Mouse (Mus musculus): Measurements from ENCODE around the gene Neurog2.

Gene Neurog2

DNA sequence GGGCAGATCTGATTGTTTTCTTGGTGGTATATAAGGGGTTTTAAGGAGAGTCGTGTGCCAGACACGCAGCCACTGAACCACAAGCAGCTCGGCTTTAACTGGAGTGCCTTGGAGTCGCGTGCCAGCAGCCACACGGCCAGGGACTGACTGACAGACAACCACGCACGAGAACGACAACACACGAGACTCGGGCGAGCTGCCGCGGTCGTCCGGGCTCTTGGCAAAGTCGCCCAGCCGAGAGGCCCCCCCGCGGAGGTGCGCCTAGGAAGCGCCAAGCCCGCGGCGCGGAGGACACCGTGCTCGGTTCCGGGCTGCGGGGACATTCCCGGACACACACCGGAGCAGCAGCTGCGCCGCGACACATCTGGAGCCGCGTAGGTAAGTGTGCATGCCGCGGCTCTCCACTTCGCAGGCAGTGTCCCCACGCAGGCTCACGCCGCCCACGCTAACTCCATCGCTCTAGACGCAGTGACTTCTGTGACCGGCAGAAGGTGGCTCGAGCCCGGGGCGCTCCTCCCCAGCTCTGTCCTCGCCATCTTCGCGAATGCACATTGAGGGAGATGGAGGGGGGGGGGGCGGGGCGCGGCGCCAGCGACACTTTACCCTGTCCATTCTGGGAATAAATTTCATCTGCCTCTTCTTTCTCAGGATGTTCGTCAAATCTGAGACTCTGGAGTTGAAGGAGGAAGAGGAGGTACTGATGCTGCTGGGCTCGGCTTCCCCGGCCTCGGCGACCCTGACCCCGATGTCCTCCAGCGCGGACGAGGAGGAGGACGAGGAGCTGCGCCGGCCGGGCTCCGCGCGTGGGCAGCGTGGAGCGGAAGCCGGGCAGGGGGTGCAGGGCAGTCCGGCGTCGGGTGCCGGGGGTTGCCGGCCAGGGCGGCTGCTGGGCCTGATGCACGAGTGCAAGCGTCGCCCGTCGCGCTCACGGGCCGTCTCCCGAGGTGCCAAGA, at the start of gene Neurog2:
Neurog2 (plus strand) TSS at position 56 of the 953 bp plus-strand sequence.
- peak; percentile 52 to 60 for DNase-seq

DNA sequence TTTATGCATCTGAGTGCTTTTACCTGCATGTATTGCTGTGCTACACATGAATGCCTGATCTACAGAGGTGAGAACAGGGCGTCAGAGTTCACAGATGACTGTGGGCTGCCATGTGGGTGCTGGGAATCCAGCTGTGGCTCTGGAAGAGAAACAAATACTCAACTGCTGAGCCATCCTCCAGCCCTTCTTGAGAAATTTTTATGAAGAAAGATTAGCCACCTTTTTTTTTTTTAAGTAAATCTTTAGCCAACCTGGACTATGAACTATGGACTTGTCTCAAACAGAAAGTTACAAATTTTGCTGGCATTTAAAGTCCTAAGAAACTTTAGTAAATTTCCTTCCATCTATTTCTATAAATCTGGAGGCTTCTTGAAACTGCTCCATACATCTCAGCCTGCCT, 35.8 kb upstream of the Neurog2 start:
- DNase-seq: no peak

GRCm38 (mm10) chr3:127608109-127608508, 24.8 kb upstream of the Neurog2 start:
- peak; percentile 11 to 18 for DNase-seq

DNA sequence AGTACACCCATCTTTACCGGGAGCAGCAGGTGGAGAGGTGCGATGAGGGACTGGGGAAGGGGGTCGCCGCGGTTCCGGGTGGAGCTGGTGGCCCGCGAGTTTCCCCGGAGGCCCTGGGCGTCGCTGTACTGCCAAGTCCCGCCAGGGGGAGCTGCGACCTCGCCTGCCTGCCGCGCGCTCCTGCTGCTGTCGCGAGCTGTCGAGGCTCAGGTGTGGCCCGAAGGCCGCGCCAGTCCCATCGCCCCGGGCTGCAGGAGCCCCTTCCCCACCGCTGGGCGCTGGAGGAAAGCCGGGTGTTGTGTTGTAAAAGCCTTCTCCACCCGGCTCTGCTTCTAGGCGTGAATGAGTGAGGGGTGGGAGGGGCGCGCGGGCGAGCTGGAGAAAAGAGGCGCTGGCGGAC, 7.6 kb upstream of the Neurog2 start:
- peak; percentile 90 to 91 for DNase-seq

DNA sequence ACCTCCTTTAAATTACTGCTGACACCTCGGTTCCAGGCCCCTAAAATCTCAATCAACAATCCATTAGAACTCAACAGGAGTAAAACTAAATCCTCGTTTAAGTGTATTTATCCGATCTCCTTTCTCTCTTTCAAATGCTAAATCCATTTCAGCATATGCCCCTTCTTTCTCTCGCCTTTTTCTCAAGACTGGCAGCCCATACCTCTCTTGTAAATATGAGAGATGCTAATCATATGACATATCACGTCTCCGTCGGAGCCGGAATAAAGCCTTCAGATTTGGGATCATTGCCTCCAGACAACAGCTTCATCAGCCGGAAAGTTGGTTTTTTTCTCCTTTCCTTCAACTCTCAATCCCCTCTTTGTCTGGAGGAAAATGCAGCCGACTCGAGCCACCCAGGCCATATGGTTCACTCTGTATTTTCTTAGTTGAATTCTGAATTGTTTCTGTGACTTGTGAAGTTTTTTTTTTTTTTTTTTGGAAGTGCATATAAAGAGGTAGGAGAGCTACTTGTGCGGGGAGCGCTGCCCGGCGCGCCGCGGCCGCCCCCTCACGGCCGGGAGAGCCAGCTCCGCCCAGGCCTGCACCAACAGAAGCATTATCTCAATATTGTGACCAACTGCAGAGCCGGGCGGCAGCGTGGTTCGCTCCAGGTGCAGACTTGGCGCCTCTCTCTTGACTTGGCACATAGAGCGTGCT, 7.1 kb upstream of the Neurog2 start:
- DNase-seq: peak in 1 of 2 experiments; percentile 31

DNA sequence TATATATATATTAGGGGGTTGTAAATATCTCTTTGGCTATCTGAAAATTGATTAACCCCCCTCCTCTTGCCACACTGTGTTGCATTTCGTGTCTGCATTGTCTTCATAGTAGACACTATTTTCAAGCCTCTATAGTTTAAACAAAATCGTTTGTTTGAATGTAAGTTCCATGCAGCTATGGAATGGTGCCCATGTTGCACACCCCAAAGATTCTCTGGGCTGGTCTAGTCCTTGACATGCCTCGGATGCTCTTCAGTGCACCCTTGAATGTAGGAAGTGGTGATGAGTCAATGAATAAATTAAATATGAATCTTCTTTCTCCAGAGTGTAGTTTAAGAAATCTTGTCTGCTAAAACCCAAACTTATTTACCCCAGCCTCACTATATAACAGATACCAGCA, 6.4 kb upstream of the Neurog2 start:
- DNase-seq: no peak

GRCm38 (mm10) chr3:127627151-127627955, 5.6 kb upstream of the Neurog2 start:
- DNase-seq: peak in 1 of 2 experiments; percentile 28

- no peak for DNase-seq
These were observed 5.0 kb upstream of the Neurog2 start for GRCm38 (mm10) chr3:127627956-127628310.

GRCm38 (mm10) chr3:127628311-127629184, 4.4 kb upstream of the Neurog2 start:
- peak; percentile 35 to 41 for DNase-seq

DNA sequence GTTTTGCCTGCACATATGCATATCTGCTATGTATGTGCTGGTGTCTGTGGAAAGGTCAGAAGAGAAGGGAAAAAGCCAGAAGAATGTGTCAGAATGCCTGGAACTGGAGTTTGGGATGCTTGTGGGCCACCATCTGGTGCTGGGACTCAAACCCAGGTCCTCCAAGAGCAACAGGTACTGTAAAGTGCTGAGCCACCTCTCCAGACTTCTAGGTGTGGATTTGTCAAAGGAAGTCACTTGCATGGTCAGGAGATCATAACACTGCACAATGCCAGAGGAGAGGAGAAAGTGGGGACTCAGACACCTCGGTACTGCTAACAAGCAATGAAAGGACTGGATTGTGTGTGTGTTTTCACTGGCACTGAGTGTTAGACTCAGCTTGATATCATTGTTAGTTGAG, 2.7 kb upstream of the Neurog2 start:
- DNase-seq: no peak

- no peak for DNase-seq
These were observed 2.1 kb upstream of the Neurog2 start for GRCm38 (mm10) chr3:127630735-127631372.

GRCm38 (mm10) chr3:127631582-127631981, 1.4 kb upstream of the Neurog2 start:
- DNase-seq: peak in 1 of 2 experiments; percentile 29

DNA sequence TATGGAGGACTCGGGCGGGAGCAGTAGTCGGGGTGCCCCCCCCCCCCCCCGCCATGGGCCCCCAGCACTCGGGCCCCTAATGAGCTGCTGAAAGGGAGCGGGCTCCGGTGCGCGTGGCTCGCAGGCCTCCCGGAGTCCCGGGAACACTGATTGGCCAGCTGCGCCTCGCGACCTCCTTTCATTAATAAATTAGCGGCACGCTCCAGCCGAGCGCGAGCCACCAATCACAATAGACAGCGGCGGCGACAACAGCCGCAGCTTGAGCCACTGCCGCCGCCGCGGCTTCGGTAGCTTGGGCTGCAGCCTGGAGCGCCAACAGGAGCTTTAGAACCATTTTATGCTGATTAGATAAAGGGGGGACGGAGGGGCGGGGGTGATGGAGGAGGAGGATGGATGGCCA, 404 bp upstream of the Neurog2 start:
- peak in 1 of 2 experiments; percentile 33 for DNase-seq

- peak; percentile 85 to 90 for DNase-seq
These were observed 1.4 kb downstream of the Neurog2 start for GRCm38 (mm10) chr3:127634101-127634983.

GRCm38 (mm10) chr3:127634984-127635349, 2.0 kb downstream of the Neurog2 start:
- DNase-seq: no peak

DNA sequence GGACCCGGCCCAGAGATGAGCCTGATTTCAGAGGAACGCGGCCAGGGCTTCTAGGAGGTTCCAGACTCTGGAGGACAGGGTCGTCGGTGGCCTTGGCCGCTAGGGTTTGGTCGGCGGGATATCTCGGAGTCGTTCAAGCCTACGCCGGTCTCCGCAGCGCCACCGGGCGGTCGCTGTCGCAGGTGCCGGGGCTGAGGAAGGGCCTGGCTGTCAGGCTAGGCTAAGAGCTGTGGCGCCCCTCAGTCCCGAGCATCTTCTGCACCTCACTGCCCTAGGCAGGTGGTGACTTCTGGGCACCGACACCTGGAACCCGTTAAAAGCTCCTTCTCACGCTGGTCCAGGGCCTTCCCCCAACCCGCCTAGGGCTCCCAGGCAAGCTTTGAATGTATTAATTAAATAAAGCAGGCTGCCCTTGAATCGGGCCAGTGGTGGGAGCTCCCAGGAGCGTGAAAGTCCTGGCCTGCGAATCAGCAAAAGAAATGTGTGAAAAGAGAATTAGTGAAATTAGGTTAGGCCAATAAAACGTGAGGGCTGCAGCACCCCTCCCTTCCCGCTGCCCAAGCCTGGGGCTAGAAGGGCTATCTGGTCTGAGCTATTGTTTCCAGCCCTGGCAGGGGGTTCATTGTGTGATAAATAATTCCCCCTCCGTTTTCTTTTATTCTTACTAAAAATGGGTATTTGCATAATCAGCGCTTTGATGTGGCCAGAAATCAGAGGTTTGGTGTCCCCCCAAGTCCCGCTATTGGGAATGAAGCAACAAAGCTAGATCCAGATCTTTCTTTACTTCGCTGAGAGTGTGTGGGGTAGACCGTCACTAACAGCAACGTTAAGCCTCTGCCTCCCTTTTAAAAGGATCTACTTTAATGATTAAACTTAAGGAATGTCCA, 7.2 kb downstream of the Neurog2 start:
- peak; percentile 73 for DNase-seq

DNA sequence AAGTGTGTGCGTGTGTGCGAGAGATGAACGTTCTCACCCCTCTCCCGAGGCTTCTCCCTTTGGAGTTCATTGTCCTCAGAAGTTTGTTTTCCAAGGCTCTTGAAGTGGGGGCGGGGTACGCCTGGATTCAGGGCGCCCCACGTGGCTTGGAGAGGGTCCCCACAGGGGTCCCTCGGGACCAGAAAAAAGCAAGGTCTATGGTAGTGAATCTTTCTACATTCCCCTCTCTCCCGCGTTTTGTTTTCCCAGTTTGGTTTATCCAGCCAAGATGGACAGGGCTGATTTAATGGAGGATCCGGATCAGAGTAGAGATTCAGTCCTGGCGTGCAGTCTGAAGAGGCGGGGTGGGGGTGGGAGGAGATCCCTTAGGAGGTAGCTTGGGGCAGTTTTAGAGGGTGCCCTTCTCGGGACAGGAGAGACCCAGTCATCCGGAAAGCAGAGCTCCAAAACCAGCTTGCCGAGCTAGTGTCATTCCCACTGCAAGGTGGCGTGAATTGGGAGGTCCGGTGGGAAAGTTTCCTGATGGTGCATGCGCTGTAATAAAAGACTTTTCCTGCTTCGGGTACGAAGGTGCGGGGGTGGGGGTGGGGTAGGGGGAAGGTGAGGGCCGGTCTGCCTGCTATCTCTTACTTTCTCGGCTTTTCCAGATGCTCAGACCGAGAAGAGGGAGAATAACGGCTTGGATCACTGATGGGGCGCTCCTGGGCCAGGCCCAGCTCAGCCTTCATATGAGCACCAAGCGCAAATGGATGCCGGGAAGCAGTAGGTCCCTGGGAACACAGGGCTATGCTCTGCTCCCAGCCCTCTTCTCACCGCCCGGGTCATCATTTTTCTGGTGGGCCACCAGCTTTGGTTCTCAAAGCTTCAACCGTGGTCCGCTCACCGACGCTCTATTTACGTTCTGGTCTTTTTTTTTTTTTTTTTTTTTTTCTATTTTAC, 8.1 kb downstream of the Neurog2 start:
- no peak for DNase-seq

DNA sequence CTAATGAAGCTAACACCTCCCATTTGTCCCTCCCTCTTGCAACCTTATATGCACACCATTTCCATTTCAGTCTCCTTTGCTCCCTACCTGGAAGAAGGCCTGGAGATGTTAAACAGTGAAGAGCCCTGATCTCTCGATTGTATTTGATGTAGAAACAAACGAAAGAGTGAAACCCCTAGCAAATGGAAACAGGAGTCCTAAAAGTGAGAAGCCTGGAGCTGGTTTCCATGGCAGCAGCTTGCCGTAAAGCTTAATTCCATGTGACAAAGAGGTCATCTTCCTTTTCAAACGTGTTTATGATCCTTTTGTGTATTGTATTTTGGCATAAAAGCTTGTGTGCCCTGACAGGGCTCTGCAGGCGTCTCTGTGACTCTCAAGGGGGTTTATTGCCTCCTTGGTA, 9.3 kb downstream of the Neurog2 start:
- DNase-seq: no peak
